Mouse (Mus musculus) right cerebral cortex, postnatal 10 days (tissue): Measurements from ENCODE around the gene Raf1.
A peak's percentile ranks its signal among the peaks of the same experiment; 100 is the strongest.

ENCODE experiments used
- DNase-seq, 2 experiments: peaks; one replicate each; pipeline ENCODE4 v3.0.0; 2021; ENCODE audit warnings: low spot score in 2 of 2

Gene Raf1

GRCm38 (mm10) chr6:115676452-115677128, at the start of gene Raf1:
TSS of gene Raf1 (minus strand) at chr6:115676635.
- peak; percentile 99 for DNase-seq

DNA sequence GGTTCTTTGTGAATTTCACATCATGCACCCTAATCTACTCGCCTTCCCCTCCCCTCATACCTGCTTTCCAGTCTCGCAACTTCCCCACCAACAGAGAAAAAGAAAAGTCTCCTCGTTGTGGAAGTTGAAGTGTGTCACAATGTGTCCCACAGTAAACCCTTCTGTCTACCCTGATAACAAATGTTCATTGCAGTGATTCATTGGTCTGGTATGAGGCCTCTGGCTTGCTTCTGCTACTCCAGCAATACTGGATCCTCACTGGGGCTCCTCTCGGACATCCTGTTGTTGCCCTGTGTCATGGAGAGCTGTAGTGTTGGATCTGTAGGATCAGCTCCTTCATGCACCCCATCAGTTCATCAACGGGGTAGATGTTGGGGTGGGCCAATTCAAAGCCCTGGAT, 45.8 kb upstream of the Raf1 start:
- DNase-seq = no peak

- peak in 1 of 2 experiments; percentile 42 for DNase-seq
Measured at GRCm38 (mm10) chr6:115717715-115718558, 41.5 kb upstream of the Raf1 start.

GRCm38 (mm10) chr6:115717101-115717652, 40.7 kb upstream of the Raf1 start:
- DNase-seq = no peak

- DNase-seq = no peak
Measured at GRCm38 (mm10) chr6:115711261-115711660, 34.8 kb upstream of the Raf1 start.

- no peak for DNase-seq
Measured at GRCm38 (mm10) chr6:115702901-115703300, 26.5 kb upstream of the Raf1 start.

DNA sequence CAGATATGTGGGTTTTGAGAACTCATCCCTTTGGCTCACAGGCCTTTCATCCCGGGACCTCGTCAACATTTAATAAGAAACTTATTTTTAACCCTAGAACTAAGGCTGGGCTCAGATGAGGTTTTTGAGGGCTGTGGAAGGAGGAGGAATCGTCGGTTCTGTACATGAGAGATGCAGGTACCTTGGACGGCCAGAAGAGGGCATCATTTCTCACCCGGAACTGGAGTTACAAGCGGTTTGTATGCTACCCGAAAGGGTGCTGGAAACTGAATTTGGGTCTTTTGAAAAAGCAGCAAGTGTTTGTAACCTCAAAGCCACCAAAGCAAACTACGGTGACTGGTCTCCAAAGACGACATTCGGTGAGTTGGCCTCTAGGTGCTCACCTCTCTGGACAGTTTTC, 24.9 kb upstream of the Raf1 start:
- no peak for DNase-seq

- DNase-seq = no peak
Measured at GRCm38 (mm10) chr6:115700778-115701177, 24.3 kb upstream of the Raf1 start.

DNA sequence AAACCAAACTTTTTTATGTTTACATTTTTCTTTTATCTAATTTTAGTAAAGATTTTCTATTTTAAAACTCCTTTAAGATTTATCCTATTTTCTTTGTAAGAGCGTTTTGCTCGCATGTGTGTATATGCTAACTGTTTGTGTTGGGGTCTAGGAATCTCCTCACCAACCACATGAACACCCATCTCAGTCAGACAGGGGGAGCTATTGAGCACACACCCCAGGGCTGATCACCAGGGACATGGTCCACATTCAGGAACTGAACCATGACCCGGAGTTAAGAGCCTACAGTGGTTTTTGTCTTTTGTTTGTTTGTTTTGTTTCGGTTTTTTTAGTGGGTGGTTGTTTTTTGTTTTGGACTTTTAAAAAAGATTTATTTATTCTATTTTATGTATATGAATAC, 22.3 kb upstream of the Raf1 start:
- DNase-seq = no peak

DNA sequence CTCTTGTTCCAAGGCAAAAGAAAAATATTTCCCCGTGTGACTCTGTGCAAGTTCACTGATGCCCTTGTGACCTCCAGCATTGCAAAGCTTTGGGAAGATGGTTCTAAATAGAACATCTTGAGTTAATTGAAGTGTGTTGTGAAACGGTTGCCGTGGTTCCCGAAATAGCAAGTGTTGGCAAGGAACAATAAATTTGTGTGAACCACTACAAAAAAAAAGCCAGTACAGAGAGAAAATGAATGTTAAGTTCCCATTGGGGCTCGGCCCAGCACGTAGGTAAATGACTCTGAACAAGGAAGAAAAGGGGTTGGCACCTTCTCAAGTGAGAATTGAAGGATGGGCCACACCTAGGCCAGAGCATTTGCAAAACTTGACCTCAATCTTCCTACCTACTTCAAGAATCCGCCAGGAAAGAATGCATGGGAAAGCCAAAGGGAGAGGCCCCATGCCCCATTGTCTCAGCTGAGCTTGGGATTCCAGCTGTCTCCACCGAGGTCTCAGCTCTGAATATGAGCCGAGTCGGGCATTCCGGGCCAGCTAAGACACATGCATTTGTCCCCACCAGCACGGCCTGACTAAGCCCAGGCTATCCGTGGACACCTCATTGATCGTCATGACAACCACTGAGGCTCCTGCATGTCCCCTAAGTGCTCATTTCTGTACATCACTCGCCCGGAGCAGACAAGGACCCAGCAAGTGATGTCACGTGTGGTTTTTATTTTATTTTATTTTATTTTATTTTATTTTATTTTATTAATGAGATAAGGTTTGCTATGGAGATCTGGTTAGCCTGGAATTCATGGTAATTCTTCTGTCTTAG, 21.5 kb upstream of the Raf1 start:
- DNase-seq = peak; percentile 36 to 39

DNA sequence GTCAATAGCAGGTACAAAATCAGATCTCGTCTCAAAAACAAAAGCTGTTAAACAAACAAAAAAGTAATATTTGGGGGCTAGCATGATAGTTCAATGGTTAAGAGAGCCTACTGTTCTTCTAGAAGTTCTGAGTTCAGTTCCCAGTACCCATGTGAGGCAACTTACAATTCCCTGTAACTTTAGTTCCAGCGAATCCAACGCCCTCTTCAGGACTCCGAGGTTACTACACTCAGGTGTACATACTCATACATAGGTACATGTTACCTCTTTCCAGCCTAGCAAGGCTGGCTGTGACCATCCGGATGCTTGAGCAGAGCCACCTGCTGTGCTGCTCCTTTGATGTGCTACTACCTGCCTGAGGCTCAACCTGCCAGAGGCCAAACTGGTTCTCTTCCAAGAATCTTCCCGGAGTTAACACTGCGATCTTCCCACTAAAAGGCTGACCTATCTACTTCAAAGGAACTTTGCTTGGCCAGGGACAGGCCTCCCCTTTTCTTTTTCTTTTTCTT, 20.3 kb upstream of the Raf1 start:
- no peak for DNase-seq

DNA sequence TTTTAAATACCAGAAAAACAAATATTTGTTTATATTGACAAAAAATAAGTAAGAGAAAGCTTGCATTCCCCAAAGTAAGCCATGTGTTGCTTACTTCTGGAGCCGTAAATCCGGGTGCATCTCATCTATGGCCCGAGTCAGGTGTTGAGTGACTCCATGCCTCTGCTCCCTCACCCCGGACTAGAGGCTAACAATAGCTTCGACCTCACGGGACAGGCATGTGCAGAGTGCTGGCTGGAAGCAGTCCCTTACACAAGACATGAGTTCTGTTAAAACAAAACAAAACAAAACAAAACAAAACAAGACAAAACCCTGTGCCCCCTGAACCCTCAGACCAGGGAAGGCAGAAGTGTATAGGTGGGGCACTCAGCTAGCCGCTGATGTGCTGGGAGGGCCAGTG, 18.7 kb upstream of the Raf1 start:
- DNase-seq = no peak

DNA sequence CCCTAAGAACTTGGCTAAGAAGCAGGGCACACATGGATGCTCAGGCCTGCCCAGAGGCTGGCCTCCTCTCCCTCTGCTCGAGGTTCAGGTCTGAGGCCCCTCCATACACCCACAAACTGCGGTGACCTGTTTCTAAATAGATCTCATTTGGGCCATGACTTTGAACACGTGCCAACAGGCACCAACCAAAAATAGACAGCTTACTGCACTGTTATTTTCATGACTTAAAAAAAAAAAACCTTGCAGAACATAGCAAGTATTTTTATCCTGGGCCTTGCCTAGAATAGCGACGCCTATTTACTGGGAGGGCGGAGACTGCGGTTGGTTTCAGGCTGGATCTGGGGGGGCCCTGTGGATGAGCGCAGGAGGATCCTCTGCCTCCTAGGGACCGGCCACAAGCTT, 18.0 kb upstream of the Raf1 start:
- peak; percentile 58 to 73 for DNase-seq

DNA sequence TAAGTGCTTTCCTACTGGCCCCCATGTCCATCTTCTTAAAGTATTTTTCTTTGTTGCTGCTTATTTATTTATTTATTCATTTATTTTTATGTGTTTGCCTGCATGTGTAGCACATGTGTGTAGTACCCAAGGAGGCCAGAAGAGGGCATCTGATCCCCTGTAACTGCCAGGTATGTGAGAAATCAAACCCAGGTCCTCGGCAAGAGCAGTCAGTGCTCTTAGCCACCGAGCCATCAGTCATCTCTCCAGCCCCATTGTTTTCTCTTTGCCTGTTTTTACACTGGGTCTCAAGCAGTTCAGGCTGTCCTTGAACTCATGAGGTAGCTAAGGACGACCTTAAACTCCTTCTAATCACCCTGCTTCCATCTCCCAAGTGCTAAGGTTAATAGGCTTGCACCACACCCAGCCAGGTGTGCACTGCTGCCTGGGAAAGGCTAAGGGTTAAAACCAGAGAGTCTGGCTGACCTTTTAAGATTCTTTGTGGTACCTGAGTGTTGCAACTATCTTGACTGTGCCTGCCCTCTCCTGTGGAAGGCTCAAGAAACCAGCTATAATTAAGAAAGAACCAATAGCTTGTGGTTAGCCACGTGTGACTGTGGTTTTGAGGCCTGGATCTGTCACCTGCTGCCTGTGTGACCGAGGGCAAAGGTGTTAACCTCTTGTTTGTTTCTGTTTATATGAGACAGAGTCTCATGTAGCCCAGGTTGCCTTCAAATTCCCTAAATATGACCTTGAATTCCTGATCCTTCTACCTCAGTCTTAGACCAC, 16.7 kb upstream of the Raf1 start:
- DNase-seq = peak in 1 of 2 experiments; percentile 31

GRCm38 (mm10) chr6:115692163-115692950, 15.9 kb upstream of the Raf1 start:
- no peak for DNase-seq

GRCm38 (mm10) chr6:115690105-115690504, 13.7 kb upstream of the Raf1 start:
- DNase-seq = no peak

GRCm38 (mm10) chr6:115688589-115688988, 12.2 kb upstream of the Raf1 start:
- no peak for DNase-seq

- no peak for DNase-seq
Measured at GRCm38 (mm10) chr6:115687753-115688152, 11.3 kb upstream of the Raf1 start.

DNA sequence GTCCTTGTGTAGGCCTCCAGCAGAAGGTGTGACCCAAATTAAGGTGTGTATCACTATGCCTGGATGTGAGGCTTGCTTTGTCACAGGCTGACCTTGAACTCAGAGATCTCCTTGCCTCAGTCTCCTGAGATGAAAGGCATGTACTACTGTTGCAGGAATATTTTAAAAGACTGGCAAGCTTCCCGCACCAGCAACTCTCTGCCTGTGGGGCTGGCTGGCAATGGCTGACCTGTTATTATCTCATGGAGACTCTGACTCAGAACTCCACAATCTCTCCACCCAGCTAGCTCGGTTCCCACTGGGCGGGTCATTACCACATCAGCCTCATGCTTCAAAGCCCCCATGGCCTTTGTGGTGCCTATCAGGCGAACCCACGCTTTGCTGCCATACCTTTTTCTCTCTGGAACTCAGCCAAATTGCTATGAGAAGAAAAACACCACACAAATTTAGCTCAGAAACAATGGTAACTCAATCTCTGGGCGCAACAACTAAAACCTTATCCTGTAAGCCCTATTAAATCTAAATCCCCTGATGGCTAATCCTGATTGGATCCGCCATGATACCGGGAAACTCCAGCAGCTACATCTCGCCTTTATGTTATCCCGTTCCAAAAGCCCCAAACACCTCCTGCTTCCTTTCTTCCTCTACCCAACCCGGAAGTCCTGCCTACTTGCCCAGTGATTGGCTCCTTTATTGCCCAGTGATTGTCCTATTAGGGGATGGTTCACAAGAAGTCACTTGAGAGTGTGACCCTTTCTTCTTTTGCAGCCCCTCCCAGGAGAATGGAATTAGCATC, 8.6 kb upstream of the Raf1 start:
- DNase-seq = no peak
